Mouse (Mus musculus) adrenal gland, postnatal 4 days (tissue): ENCODE data around the gene Maoa. TPM values are rescaled to one million over a fixed set of nuclear protein-coding genes. Genes with fewer than 3 reads are reported as not detected.

Source experiments
- DNase-seq, 2 experiments: peaks; one replicate each; pipeline ENCODE4 v3.0.0; 2021 to 2022; ENCODE audit warnings: low spot score in 2 of 2, mixed read lengths in 2 of 2
- long read RNA-seq, 2 experiments: library from polyadenylated mRNA; stranded (forward); transcript quantifications; one replicate each; pipeline ENCODE4 v2.0.0; 2021
- total RNA-seq, 2 experiments: library from RNA; stranded (reverse); gene quantifications; 2 replicates each; pipeline ENCODE4 v1.2.3; 2021

Maoa gene
- total RNA-seq, result 10 to 100 TPM; 31.0 to 44.4 TPM
- long read RNA-seq, experiment 1, full-length matches to known transcripts, result 11 of 15 reads
- long read RNA-seq, experiment 1, partial matches to known transcripts, result 0 of 15 reads
- long read RNA-seq, experiment 1, other reads (novel, unspliced or antisense), result 4 of 15 reads
- long read RNA-seq, experiment 2, full-length matches to known transcripts, result 48 of 57 reads
- long read RNA-seq, experiment 2, partial matches to known transcripts, result 1 of 57 reads
- long read RNA-seq, experiment 2, other reads (novel, unspliced or antisense), result 8 of 57 reads

GRCm38 (mm10) chrX:16619034-16619929, at the start of gene Maoa:
Maoa (plus strand) TSS chrX:16619698.
- peak; percentile 5 to 40 for DNase-seq

GRCm38 (mm10) chrX:16618225-16619033, 1.1 kb upstream of the Maoa start:
- peak; percentile 60 to 70 for DNase-seq

GRCm38 (mm10) chrX:16656511-16656910, 37.0 kb downstream of the Maoa start:
- DNase-seq, result no peak

- DNase-seq, result no peak
These were observed 86.6 kb downstream of the Maoa start for GRCm38 (mm10) chrX:16706094-16706493.

- no peak for DNase-seq
These were observed 94.5 kb downstream of the Maoa start for GRCm38 (mm10) chrX:16714033-16714432.

Other genes with a start within 250 kb of the Maoa start
- gene Cypt1, start 96.8 kb upstream of the Maoa start, total RNA-seq, result not detected
- gene Maob, start 197.7 kb downstream of the Maoa start, total RNA-seq, result 10 to 100 TPM; 11.1 to 14.1 TPM